Mouse (Mus musculus): ENCODE data around the gene Tdrkh. TPM values are rescaled to one million over a fixed set of nuclear protein-coding genes. Genes with fewer than 3 reads are reported as not detected.

Gene Tdrkh
- polyA plus RNA-seq (2015; fragmentation: Nextera tagmentation; extraction: Ambion mirVana) = 11.5 and 11.9 TPM in 2 replicates

GRCm38 (mm10) chr3:94413031-94413679 lies at the start of gene Tdrkh:
TSS of gene Tdrkh (plus strand) at chr3:94413273.
- H3K36me3 ChIP-seq = no peaks in the 10 kb centered on the region
- H3K9me3 ChIP-seq = no peaks in the 10 kb centered on the region
- H3K4me1 ChIP-seq (replicated peaks) = peaks cover 7% of the 10 kb centered on the region
- H3K27me3 ChIP-seq (replicated peaks) = no peaks in the 10 kb centered on the region
- 7% methylated on average over 52 of the region's 52 CpGs for WGBS
- H3K27ac ChIP-seq = no peak within 1 kb of the TSS
- peak within 1 kb of the TSS; percentile 94 for H3K4me2 ChIP-seq (replicated peaks)
- peak within 1 kb of the TSS; percentile 47 for H3K4me3 ChIP-seq (replicated peaks)
- peak; percentile 100 for ATAC-seq
- H3K9ac ChIP-seq = peak within 1 kb of the TSS; percentile 38

GRCm38 (mm10) chr3:94363291-94364153 lies 49.6 kb upstream of the Tdrkh start:
- Histone ChIP-seq H3K4me2 (replicated peaks) (peak overlapping the region; percentile 96), H3K36me3 (no peaks in the 10 kb centered on the region), H3K4me3 (replicated peaks) (peak overlapping the region; percentile 59), H3K9me3 (no peaks in the 10 kb centered on the region), H3K9ac (peak overlapping the region; percentile 73), H3K27me3 (replicated peaks) (peaks cover 4% of the 10 kb centered on the region; the same call in 1 of the 2 replicates), H3K4me1 (replicated peaks) (0 out of 2 replicates have a peak, but pooled peaks cover 7% of the 10 kb centered on the region), H3K27ac (0 out of 2 replicates have a peak overlapping the region, but pooled peaks have one; percentile 2)
- 8% methylated on average over 64 of the region's 97 CpGs for WGBS
- ATAC-seq = peak; percentile 66

- H3K4me2 ChIP-seq (replicated peaks) = peak overlapping the region; percentile 96
- peak; percentile 3; the same call in 1 of the 2 replicates for ATAC-seq
- no peaks in the 10 kb centered on the region for H3K36me3 ChIP-seq
- no peaks in the 10 kb centered on the region for H3K9me3 ChIP-seq
- H3K27ac ChIP-seq = 0 out of 2 replicates have a peak overlapping the region, but pooled peaks have one; percentile 2
- peak overlapping the region; percentile 59 for H3K4me3 ChIP-seq (replicated peaks)
- 0 out of 2 replicates have a peak, but pooled peaks cover 7% of the 10 kb centered on the region for H3K4me1 ChIP-seq (replicated peaks)
- peaks cover 4% of the 10 kb centered on the region; the same call in 1 of the 2 replicates for H3K27me3 ChIP-seq (replicated peaks)
- WGBS = 6% methylated on average over 23 of the region's 23 CpGs
- H3K9ac ChIP-seq = peak overlapping the region; percentile 73
Observed at GRCm38 (mm10) chr3:94364154-94364526, 48.9 kb upstream of the Tdrkh start.

- Histone ChIP-seq H3K4me3 (replicated peaks) (no peak overlapping the region), H3K9ac (no peak overlapping the region), H3K4me1 (replicated peaks) (peaks cover 11% of the 10 kb centered on the region; the same call in 1 of the 2 replicates), H3K9me3 (no peaks in the 10 kb centered on the region), H3K36me3 (no peaks in the 10 kb centered on the region), H3K27ac (no peak overlapping the region), H3K4me2 (replicated peaks) (no peak overlapping the region), H3K27me3 (replicated peaks) (peaks cover 4% of the 10 kb centered on the region; the same call in 1 of the 2 replicates)
- 14% methylated on average over 3 of the region's 3 CpGs for WGBS
- ATAC-seq = peak; percentile 50
Observed at GRCm38 (mm10) chr3:94366761-94367160, 46.3 kb upstream of the Tdrkh start.

- Histone ChIP-seq H3K36me3 (no peaks in the 10 kb centered on the region), H3K27ac (no peak overlapping the region), H3K9ac (no peak overlapping the region), H3K4me1 (replicated peaks) (peaks cover 15% of the 10 kb centered on the region; the same call in 1 of the 2 replicates), H3K9me3 (no peaks in the 10 kb centered on the region), H3K27me3 (replicated peaks) (peaks cover 4% of the 10 kb centered on the region; the same call in 1 of the 2 replicates), H3K4me2 (replicated peaks) (no peak overlapping the region), H3K4me3 (replicated peaks) (no peak overlapping the region)
- ATAC-seq = no peak
- 73% methylated on average over 6 of the region's 6 CpGs for WGBS
Observed at GRCm38 (mm10) chr3:94367511-94367910, 45.6 kb upstream of the Tdrkh start.

GRCm38 (mm10) chr3:94368631-94369030 lies 44.4 kb upstream of the Tdrkh start:
- Histone ChIP-seq H3K4me2 (replicated peaks) (no peak overlapping the region), H3K4me3 (replicated peaks) (no peak overlapping the region), H3K27ac (no peak overlapping the region), H3K36me3 (no peaks in the 10 kb centered on the region), H3K9ac (no peak overlapping the region), H3K9me3 (no peaks in the 10 kb centered on the region), H3K4me1 (replicated peaks) (peaks cover 19% of the 10 kb centered on the region), H3K27me3 (replicated peaks) (peaks cover 2% of the 10 kb centered on the region; the same call in 1 of the 2 replicates)
- WGBS = 69% methylated on average over 6 of the region's 6 CpGs
- ATAC-seq = no peak

GRCm38 (mm10) chr3:94369709-94370108 lies 43.4 kb upstream of the Tdrkh start:
- no peak overlapping the region for H3K4me3 ChIP-seq (replicated peaks)
- H3K36me3 ChIP-seq = no peaks in the 10 kb centered on the region
- no peak overlapping the region for H3K9ac ChIP-seq
- H3K4me2 ChIP-seq (replicated peaks) = no peak overlapping the region
- peaks cover 27% of the 10 kb centered on the region for H3K4me1 ChIP-seq (replicated peaks)
- no peak for ATAC-seq
- H3K27ac ChIP-seq = no peak overlapping the region
- no peaks in the 10 kb centered on the region for H3K27me3 ChIP-seq (replicated peaks)
- no peaks in the 10 kb centered on the region for H3K9me3 ChIP-seq
- 56% methylated on average over 2 of the region's 2 CpGs for WGBS

GRCm38 (mm10) chr3:94371637-94372036 lies 41.4 kb upstream of the Tdrkh start:
- ATAC-seq = peak; percentile 70
- WGBS = 1% methylated on average over 11 of the region's 11 CpGs
- Histone ChIP-seq H3K4me1 (replicated peaks) (peaks cover 27% of the 10 kb centered on the region), H3K27ac (no peak overlapping the region), H3K9me3 (no peaks in the 10 kb centered on the region), H3K36me3 (no peaks in the 10 kb centered on the region), H3K9ac (no peak overlapping the region), H3K27me3 (replicated peaks) (0 out of 2 replicates have a peak, but pooled peaks cover 3% of the 10 kb centered on the region), H3K4me3 (replicated peaks) (no peak overlapping the region), H3K4me2 (replicated peaks) (peak overlapping the region; percentile 44)

- Histone ChIP-seq H3K36me3 (no peaks in the 10 kb centered on the region), H3K4me3 (replicated peaks) (no peak overlapping the region), H3K9me3 (no peaks in the 10 kb centered on the region), H3K4me2 (replicated peaks) (peak overlapping the region; percentile 44; the same call in 1 of the 2 replicates), H3K9ac (no peak overlapping the region), H3K27ac (no peak overlapping the region), H3K27me3 (replicated peaks) (0 out of 2 replicates have a peak, but pooled peaks cover 3% of the 10 kb centered on the region), H3K4me1 (replicated peaks) (peaks cover 27% of the 10 kb centered on the region)
- WGBS = 0% methylated on average over 3 of the region's 3 CpGs
- ATAC-seq = no peak
Observed at GRCm38 (mm10) chr3:94372038-94372437, 41.0 kb upstream of the Tdrkh start.

GRCm38 (mm10) chr3:94372641-94373040 lies 40.4 kb upstream of the Tdrkh start, which contains the start of gene Rorc:
TSS of gene Rorc (plus strand) at chr3:94372794.
- Histone ChIP-seq H3K36me3 (no peaks in the 10 kb centered on the region), H3K9me3 (no peaks in the 10 kb centered on the region), H3K27ac (peak within 1 kb of the TSS; percentile 58; the same call in 1 of the 2 replicates), H3K9ac (no peak within 1 kb of the TSS; the same call in 1 of the 2 replicates), H3K4me3 (replicated peaks) (peak within 1 kb of the TSS; percentile 29), H3K27me3 (replicated peaks) (0 out of 2 replicates have a peak, but pooled peaks cover 3% of the 10 kb centered on the region), H3K4me2 (replicated peaks) (peak within 1 kb of the TSS; percentile 55), H3K4me1 (replicated peaks) (peaks cover 27% of the 10 kb centered on the region)
- 19% methylated on average over 5 of the region's 5 CpGs for WGBS
- ATAC-seq = peak; percentile 54

GRCm38 (mm10) chr3:94373090-94373489 lies 40.0 kb upstream of the Tdrkh start:
- Histone ChIP-seq H3K9ac (no peak overlapping the region), H3K27me3 (replicated peaks) (0 out of 2 replicates have a peak, but pooled peaks cover 3% of the 10 kb centered on the region), H3K36me3 (no peaks in the 10 kb centered on the region), H3K4me3 (replicated peaks) (peak overlapping the region; percentile 29), H3K9me3 (no peaks in the 10 kb centered on the region), H3K27ac (peak overlapping the region; percentile 58; the same call in 1 of the 2 replicates), H3K4me2 (replicated peaks) (peak overlapping the region; percentile 55), H3K4me1 (replicated peaks) (peaks cover 25% of the 10 kb centered on the region)
- peak; percentile 62 for ATAC-seq
- 5% methylated on average over 10 of the region's 10 CpGs for WGBS

GRCm38 (mm10) chr3:94373597-94374011 lies 39.5 kb upstream of the Tdrkh start:
- H3K4me1 ChIP-seq (replicated peaks) = peaks cover 25% of the 10 kb centered on the region
- peak; percentile 46 for ATAC-seq
- peak overlapping the region; percentile 55 for H3K4me2 ChIP-seq (replicated peaks)
- H3K9ac ChIP-seq = no peak overlapping the region; the same call in 1 of the 2 replicates
- H3K27me3 ChIP-seq (replicated peaks) = 0 out of 2 replicates have a peak, but pooled peaks cover 3% of the 10 kb centered on the region
- no peaks in the 10 kb centered on the region for H3K9me3 ChIP-seq
- WGBS = 0% methylated on average over 5 of the region's 5 CpGs
- peak overlapping the region; percentile 29 for H3K4me3 ChIP-seq (replicated peaks)
- H3K36me3 ChIP-seq = no peaks in the 10 kb centered on the region
- peak overlapping the region; percentile 58; the same call in 1 of the 2 replicates for H3K27ac ChIP-seq

Measured in intestine, embryonic 15.5 days (tissue).